Mouse (Mus musculus) spleen, adult 2 months (tissue): ENCODE measurements around the gene Btf3l4. TPM values are rescaled to one million over a fixed set of nuclear protein-coding genes. Genes with fewer than 3 reads are reported as not detected.

ENCODE experiments used
- DNase-seq, 2 experiments: peaks; one replicate each; pipeline versions ENCODE4 v3.0.0 to v3.0.0-alpha.2; 2012 to 2021; ENCODE audit warnings: low spot score in 2 of 2, low read depth in 1 of 2
- H3K27ac ChIP-seq: fragments of 200-500 bp; 2 replicates; pipeline ENCODE4 v1.5.1; 2012; ENCODE audit warnings: low read length, inconsistent platforms; ENCODE audit not compliant: insufficient read depth
- H3K27me3 ChIP-seq: fragments of 200-500 bp; 2 replicates; pipeline ENCODE4 v1.6.1; 2012; ENCODE audit warnings: mild to moderate bottlenecking, moderate library complexity, low read length, inconsistent platforms; ENCODE audit not compliant: control insufficient read depth, insufficient read depth
- H3K36me3 ChIP-seq: fragments of 200-500 bp; 2 replicates; pipeline ENCODE4 v1.6.1; 2012; ENCODE audit warnings: mild to moderate bottlenecking, low read length, inconsistent platforms; ENCODE audit not compliant: control insufficient read depth, insufficient read depth
- H3K4me1 ChIP-seq: fragments of 200-500 bp; 2 replicates; pipeline ENCODE4 v1.6.1; 2011; ENCODE audit warnings: inconsistent platforms; ENCODE audit not compliant: control insufficient read depth, insufficient read depth, insufficient read length
- H3K4me3 ChIP-seq: fragments of 200-500 bp; 2 replicates; pipeline ENCODE4 v1.5.1; 2011; ENCODE audit warnings: mild to moderate bottlenecking, inconsistent platforms; ENCODE audit not compliant: insufficient read depth, insufficient read length; ENCODE audit errors: extremely low read depth
- CTCF ChIP-seq: fragments of 200-500 bp; IDR thresholded peaks from 2 replicates; pipeline ENCODE4 v1.5.1; 2011; ENCODE audit warnings: mild to moderate bottlenecking, inconsistent platforms; ENCODE audit not compliant: insufficient read depth, insufficient read length, insufficient replicate concordance; ENCODE audit errors: extremely low read depth
- POLR2A ChIP-seq: fragments of 200-500 bp; IDR thresholded peaks from 2 replicates; pipeline ENCODE4 v1.6.1; 2011; ENCODE audit warnings: low read depth, low read length, inconsistent platforms
- WGBS: fragments of 180-500 bp; shearing (Covaris S2); methylation state at CpG from one replicate; pipeline ENCODE4 v1.1.7; 2018; 5-methylcytosine and 5-hydroxymethylcytosine counted together
- polyA plus RNA-seq: library from polyadenylated mRNA; depleted of rRNA; stranded (reverse); fragments of >200 nt; gene quantifications from 2 replicates; pipeline ENCODE4 v1.2.3, GENCODE M21; 2012

The Btf3l4 gene
- polyA plus RNA-seq, 1 experiment = 5.2 TPM

GRCm38 (mm10) chr4:108811550-108811949 is 21.9 kb downstream of the Btf3l4 start:
- H3K27ac ChIP-seq = no peak overlapping the region

GRCm38 (mm10) chr4:108811142-108811541 is 22.3 kb downstream of the Btf3l4 start:
- TF ChIP-seq CTCF = no peak
- TF ChIP-seq POLR2A = no peak
- 68% methylated on average over 4 of the region's 4 CpGs for WGBS
- H3K27me3 ChIP-seq = no peaks in the 10 kb centered on the region

More at GRCm38 (mm10) chr4:108811550-108811949, 21.9 kb downstream of the Btf3l4 start:
- H3K36me3 ChIP-seq = peaks cover 4% of the 10 kb centered on the region; the same call in 1 of the 2 replicates
- H3K27me3 ChIP-seq = no peaks in the 10 kb centered on the region
- no peak for TF ChIP-seq POLR2A
- no peak for TF ChIP-seq CTCF
- H3K4me1 ChIP-seq = no peaks in the 10 kb centered on the region
- no peak overlapping the region for H3K4me3 ChIP-seq
- WGBS = 62% methylated on average over 6 of the region's 6 CpGs
- DNase-seq = no peak

GRCm38 (mm10) chr4:108803535-108803934 is 29.9 kb downstream of the Btf3l4 start:
- no peak overlapping the region for H3K27ac ChIP-seq
- no peaks in the 10 kb centered on the region for H3K4me1 ChIP-seq
- DNase-seq = no peak
- H3K27me3 ChIP-seq = no peaks in the 10 kb centered on the region; the same call in 1 of the 2 replicates
- WGBS = 87% methylated on average over 2 of the region's 2 CpGs
- no peak for TF ChIP-seq CTCF
- no peak for TF ChIP-seq POLR2A
- no peak overlapping the region for H3K4me3 ChIP-seq
- no peaks in the 10 kb centered on the region for H3K36me3 ChIP-seq

More at GRCm38 (mm10) chr4:108811142-108811541, 22.3 kb downstream of the Btf3l4 start:
- no peak for DNase-seq
- Histone ChIP-seq H3K27ac (no peak overlapping the region), H3K4me3 (no peak overlapping the region), H3K4me1 (no peaks in the 10 kb centered on the region), H3K36me3 (peaks cover 4% of the 10 kb centered on the region; the same call in 1 of the 2 replicates)

GRCm38 (mm10) chr4:108798083-108798830 is 35.2 kb downstream of the Btf3l4 start:
- H3K4me1 ChIP-seq = no peaks in the 10 kb centered on the region
- H3K27me3 ChIP-seq = no peaks in the 10 kb centered on the region; the same call in 1 of the 2 replicates
- no peak overlapping the region for H3K4me3 ChIP-seq
- 53% methylated on average over 2 of the region's 2 CpGs for WGBS
- H3K27ac ChIP-seq = no peak overlapping the region
- no peak for TF ChIP-seq POLR2A
- peak; percentile 56; the same call in 1 of the 2 replicates for TF ChIP-seq CTCF
- DNase-seq = peak in 1 of 2 experiments; percentile 55
- H3K36me3 ChIP-seq = no peaks in the 10 kb centered on the region

- WGBS = 51% methylated on average over 4 of the region's 4 CpGs
- no peak for DNase-seq
- H3K4me1 ChIP-seq = no peaks in the 10 kb centered on the region
- H3K4me3 ChIP-seq = no peak overlapping the region
- H3K27ac ChIP-seq = no peak overlapping the region
- no peaks in the 10 kb centered on the region; the same call in 1 of the 2 replicates for H3K27me3 ChIP-seq
- TF ChIP-seq CTCF = no peak
- TF ChIP-seq POLR2A = no peak
- H3K36me3 ChIP-seq = no peaks in the 10 kb centered on the region
Measured at GRCm38 (mm10) chr4:108796701-108797100, 36.7 kb downstream of the Btf3l4 start.

- Histone ChIP-seq H3K27me3 (no peaks in the 10 kb centered on the region), H3K27ac (no peak overlapping the region), H3K4me3 (no peak overlapping the region), H3K4me1 (no peaks in the 10 kb centered on the region; the same call in 1 of the 2 replicates), H3K36me3 (no peaks in the 10 kb centered on the region)
- TF ChIP-seq POLR2A (no peak), CTCF (no peak)
- WGBS = 62% methylated on average over 1 of the region's 1 CpGs
- no peak for DNase-seq
Measured at GRCm38 (mm10) chr4:108793941-108794340, 39.5 kb downstream of the Btf3l4 start.

- WGBS = 31% methylated on average over 1 of the region's 1 CpGs
Measured at GRCm38 (mm10) chr4:108790507-108790906, 42.9 kb downstream of the Btf3l4 start.

More at GRCm38 (mm10) chr4:108790507-108790906, 42.9 kb downstream of the Btf3l4 start:
- no peak overlapping the region for H3K4me3 ChIP-seq
- H3K27me3 ChIP-seq = no peaks in the 10 kb centered on the region
- no peak overlapping the region for H3K27ac ChIP-seq
- H3K4me1 ChIP-seq = no peaks in the 10 kb centered on the region; the same call in 1 of the 2 replicates
- TF ChIP-seq POLR2A (no peak), CTCF (no peak)
- no peaks in the 10 kb centered on the region for H3K36me3 ChIP-seq
- DNase-seq = no peak
